Mouse (Mus musculus): ENCODE data around the gene Gm21983.

- TF ChIP-seq CTCF (IDR thresholded peaks at IDR 0.05; ENCODE audit: extremely low read depth, insufficient read depth, low read length) = no peak
- peak; percentile 21; the same call in 1 of the 2 replicates for TF ChIP-seq POLR2A (IDR thresholded peaks at IDR 0.05; ENCODE audit: extremely low read depth, insufficient read depth, low read length)
These were observed 15.1 kb upstream of the Gm21983 start, which contains the start of the genes BC024978 and Snrpa for GRCm38 (mm10) chr7:27195681-27196611.
